Mouse (Mus musculus): Measurements from ENCODE around the gene Ccdc152. TPM values are rescaled to one million over a fixed set of nuclear protein-coding genes. Genes with fewer than 3 reads are reported as not detected.

Gene Ccdc152
- polyA plus RNA-seq, 1 experiment from 2014 or later = not detected

DNA sequence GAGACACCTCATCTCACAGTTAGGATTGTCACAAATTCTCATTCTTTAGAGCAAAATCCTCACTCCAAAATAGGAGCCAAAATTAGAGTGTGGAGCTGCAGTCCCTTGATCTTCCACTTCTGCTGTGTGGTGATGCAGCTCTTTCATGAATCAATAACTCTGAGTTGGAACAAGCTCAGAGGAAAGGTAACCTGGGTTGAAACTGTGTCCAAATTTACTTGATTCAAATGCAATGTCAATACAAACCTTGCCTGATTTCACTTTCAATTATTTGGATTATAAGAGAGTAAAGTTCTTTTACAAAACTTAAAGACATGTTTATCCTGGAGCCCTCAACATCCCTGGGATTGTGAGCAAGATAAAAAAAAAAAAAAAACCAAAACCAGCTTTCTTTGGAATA is 19.7 kb upstream of the Ccdc152 start:
- no peaks in the 10 kb centered on the region for H3K4me1 ChIP-seq (ENCODE audit: control insufficient read depth, insufficient read depth, low read length)
- no peaks in the 10 kb centered on the region for H3K27me3 ChIP-seq (ENCODE audit: control insufficient read depth, insufficient read depth, low read length)
- no peaks in the 10 kb centered on the region for H3K9me3 ChIP-seq (ENCODE audit: control insufficient read depth, low read length)
- no peak overlapping the region for H3K4me3 ChIP-seq (ENCODE audit: low read depth, low read length)
- H3K27ac ChIP-seq (ENCODE audit: low read depth, low read length) = no peak overlapping the region
- no peak overlapping the region for H3K4me2 ChIP-seq (ENCODE audit: low read depth)
- H3K36me3 ChIP-seq (ENCODE audit: control insufficient read depth, insufficient read depth, low read length) = no peaks in the 10 kb centered on the region
- no peak overlapping the region for H3K9ac ChIP-seq (ENCODE audit: low read length)
- DNase-seq (ENCODE audit: low spot score) (no peak), ATAC-seq (ENCODE audit: insufficient read depth, low FRiP score, low TSS enrichment) (no peak)

DNA sequence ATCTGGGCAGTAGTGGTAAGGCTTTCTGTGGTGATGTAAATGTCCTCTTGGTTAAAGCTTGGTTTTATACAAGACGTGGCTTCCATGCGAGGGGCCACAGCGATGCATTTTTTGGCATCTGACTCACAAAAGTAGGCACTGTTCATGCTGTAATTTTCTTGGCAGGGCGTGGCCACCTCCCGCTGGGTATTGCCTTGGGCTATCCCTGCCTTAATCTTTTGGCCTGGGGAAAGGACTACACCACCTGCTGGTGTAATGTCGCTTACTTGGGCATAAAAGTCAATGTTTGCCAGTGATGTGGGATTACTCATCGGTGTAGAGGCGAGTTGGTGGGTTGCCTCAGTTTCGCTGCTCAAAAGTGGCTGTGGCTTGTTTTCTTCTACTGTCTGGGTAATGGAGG is 16.6 kb upstream of the Ccdc152 start:
- Histone ChIP-seq H3K4me2 (ENCODE audit: low read depth) (no peak overlapping the region), H3K27me3 (ENCODE audit: control insufficient read depth, insufficient read depth, low read length) (no peaks in the 10 kb centered on the region), H3K9me3 (ENCODE audit: control insufficient read depth, low read length) (no peaks in the 10 kb centered on the region), H3K4me1 (ENCODE audit: control insufficient read depth, insufficient read depth, low read length) (no peaks in the 10 kb centered on the region), H3K9ac (ENCODE audit: low read length) (no peak overlapping the region), H3K27ac (ENCODE audit: low read depth, low read length) (no peak overlapping the region), H3K4me3 (ENCODE audit: low read depth, low read length) (no peak overlapping the region), H3K36me3 (ENCODE audit: control insufficient read depth, insufficient read depth, low read length) (no peaks in the 10 kb centered on the region)
- DNase-seq (ENCODE audit: low spot score) = no peak
- WGBS = 85% methylated on average over 9 of the region's 9 CpGs
- ATAC-seq (ENCODE audit: insufficient read depth, low FRiP score, low TSS enrichment) = no peak

DNA sequence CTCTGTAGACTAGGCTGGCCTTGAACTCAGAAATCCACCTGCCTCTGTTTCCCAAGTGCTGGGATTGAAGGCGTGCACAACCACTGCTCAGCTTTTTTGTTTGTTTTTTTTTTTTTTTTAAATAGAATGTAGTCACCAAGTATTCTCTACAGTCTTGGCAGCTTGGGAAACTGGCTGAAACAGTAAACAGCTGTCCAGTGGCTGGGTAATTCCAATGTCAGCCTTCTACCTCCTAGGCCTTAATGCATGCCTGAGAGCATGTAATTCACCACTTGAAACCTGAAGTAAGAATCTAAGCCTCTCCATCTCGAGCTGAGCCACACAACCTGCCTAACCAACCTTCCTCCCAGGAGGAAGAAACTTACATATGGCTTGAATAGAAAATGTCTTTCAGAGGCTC is 13.3 kb upstream of the Ccdc152 start:
- DNase-seq (ENCODE audit: low spot score) (no peak), ATAC-seq (ENCODE audit: insufficient read depth, low FRiP score, low TSS enrichment) (no peak)
- Histone ChIP-seq H3K27ac (ENCODE audit: low read depth, low read length) (no peak overlapping the region), H3K9me3 (ENCODE audit: control insufficient read depth, low read length) (no peaks in the 10 kb centered on the region), H3K36me3 (ENCODE audit: control insufficient read depth, insufficient read depth, low read length) (no peaks in the 10 kb centered on the region), H3K4me2 (ENCODE audit: low read depth) (no peak overlapping the region), H3K4me3 (ENCODE audit: low read depth, low read length) (no peak overlapping the region), H3K9ac (ENCODE audit: low read length) (no peak overlapping the region), H3K4me1 (ENCODE audit: control insufficient read depth, insufficient read depth, low read length) (no peaks in the 10 kb centered on the region), H3K27me3 (ENCODE audit: control insufficient read depth, insufficient read depth, low read length) (no peaks in the 10 kb centered on the region)
- WGBS = 83% methylated on average over 2 of the region's 2 CpGs

DNA sequence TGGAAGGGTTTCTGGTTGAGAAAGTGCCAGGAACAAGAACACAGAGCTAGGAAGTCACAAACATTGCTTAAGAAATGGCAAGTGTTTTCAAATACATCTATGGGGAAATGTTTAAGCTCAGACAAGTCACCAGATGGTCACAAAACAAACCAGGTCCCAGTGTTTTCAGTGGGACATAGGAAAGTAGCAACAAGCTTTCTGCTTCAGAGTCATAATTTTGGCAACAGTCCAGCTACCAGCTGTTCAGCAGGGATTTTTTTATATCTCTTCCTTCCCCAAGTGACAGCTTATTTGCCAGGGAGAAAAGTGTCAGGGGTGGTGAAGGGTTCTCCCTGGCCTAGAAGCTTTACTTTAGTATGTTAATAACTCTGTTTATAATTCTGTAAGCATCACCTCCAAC is 9.6 kb upstream of the Ccdc152 start:
- DNase-seq (ENCODE audit: low spot score) = no peak

DNA sequence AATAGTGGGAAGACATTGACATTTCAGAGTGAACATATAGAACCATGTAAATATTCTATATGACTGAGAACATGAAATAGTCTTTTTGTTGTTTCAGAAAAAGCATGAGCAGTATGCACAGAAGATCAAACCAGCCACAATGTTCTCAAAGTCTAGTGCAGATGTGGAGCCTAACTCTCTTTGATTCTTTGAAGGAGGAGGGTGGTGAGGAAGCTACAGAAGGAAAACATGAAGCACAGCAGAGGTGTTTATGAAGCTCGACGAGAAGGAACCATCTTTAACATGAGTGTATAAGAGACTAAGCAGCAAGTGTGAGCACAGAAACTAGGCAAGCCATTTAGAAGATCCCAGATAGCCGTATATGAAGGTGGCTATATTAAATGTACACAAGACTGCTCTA is 6.5 kb upstream of the Ccdc152 start:
- Histone ChIP-seq H3K27me3 (ENCODE audit: control insufficient read depth, insufficient read depth, low read length) (no peaks in the 10 kb centered on the region), H3K36me3 (ENCODE audit: control insufficient read depth, insufficient read depth, low read length) (no peaks in the 10 kb centered on the region), H3K4me3 (ENCODE audit: low read depth, low read length) (no peak overlapping the region), H3K9ac (ENCODE audit: low read length) (no peak overlapping the region), H3K27ac (ENCODE audit: low read depth, low read length) (no peak overlapping the region), H3K4me1 (ENCODE audit: control insufficient read depth, insufficient read depth, low read length) (no peaks in the 10 kb centered on the region), H3K4me2 (ENCODE audit: low read depth) (no peak overlapping the region), H3K9me3 (ENCODE audit: control insufficient read depth, low read length) (no peaks in the 10 kb centered on the region)
- WGBS = 90% methylated on average over 3 of the region's 3 CpGs
- DNase-seq (ENCODE audit: low spot score) (no peak), ATAC-seq (ENCODE audit: insufficient read depth, low FRiP score, low TSS enrichment) (no peak)

More for the DNA sequence above, 9.6 kb upstream of the Ccdc152 start:
- Histone ChIP-seq H3K27me3 (ENCODE audit: control insufficient read depth, insufficient read depth, low read length) (no peaks in the 10 kb centered on the region), H3K9me3 (ENCODE audit: control insufficient read depth, low read length) (no peaks in the 10 kb centered on the region), H3K4me1 (ENCODE audit: control insufficient read depth, insufficient read depth, low read length) (no peaks in the 10 kb centered on the region), H3K4me2 (ENCODE audit: low read depth) (no peak overlapping the region), H3K27ac (ENCODE audit: low read depth, low read length) (no peak overlapping the region), H3K36me3 (ENCODE audit: control insufficient read depth, insufficient read depth, low read length) (no peaks in the 10 kb centered on the region), H3K4me3 (ENCODE audit: low read depth, low read length) (no peak overlapping the region), H3K9ac (ENCODE audit: low read length) (no peak overlapping the region)
- no peak for ATAC-seq (ENCODE audit: insufficient read depth, low FRiP score, low TSS enrichment)

DNA sequence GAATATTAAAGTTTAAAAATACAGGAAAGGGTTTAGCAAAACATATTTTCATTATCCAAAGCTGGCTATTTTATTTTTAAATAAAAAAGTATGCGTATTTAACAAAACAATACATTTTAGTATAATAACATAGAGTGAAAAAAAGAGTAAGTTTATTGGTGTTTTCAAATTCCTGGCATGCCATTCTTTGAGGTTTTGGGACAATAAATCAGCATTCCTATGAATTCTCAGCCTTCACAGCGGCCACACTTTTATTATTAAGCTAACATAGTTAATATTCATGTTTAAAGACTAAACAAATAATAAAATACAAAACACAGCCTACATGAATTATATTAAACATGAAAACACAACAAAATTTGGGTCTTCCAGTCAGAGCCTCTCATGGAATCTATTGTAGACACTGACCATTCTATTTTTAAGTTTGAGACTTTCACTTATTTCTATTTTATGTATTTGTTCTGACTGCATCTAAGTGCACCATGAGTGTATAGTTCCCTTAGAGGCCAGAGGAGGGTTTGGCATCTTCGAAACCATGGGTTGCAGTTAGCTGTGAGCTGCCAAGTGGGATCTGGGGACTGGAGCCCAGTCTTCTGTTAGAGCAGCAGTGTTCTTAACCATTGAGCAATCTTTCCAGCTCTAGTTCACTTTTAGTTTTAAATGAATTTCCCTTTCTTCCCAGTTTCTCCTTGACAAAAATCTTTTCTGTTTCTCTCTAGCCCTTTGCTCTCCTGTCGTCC is 2.8 kb downstream of the Ccdc152 start:
- H3K27ac ChIP-seq (ENCODE audit: low read depth, low read length) = no peak overlapping the region
- no peak for DNase-seq (ENCODE audit: low spot score)
- no peaks in the 10 kb centered on the region for H3K27me3 ChIP-seq (ENCODE audit: control insufficient read depth, insufficient read depth, low read length)
- H3K36me3 ChIP-seq (ENCODE audit: control insufficient read depth, insufficient read depth, low read length) = no peaks in the 10 kb centered on the region
- H3K4me2 ChIP-seq (ENCODE audit: low read depth) = no peak overlapping the region
- no peak for ATAC-seq (ENCODE audit: insufficient read depth, low FRiP score, low TSS enrichment)
- no peak overlapping the region for H3K4me3 ChIP-seq (ENCODE audit: low read depth, low read length)
- 83% methylated on average over 4 of the region's 4 CpGs for WGBS
- no peaks in the 10 kb centered on the region for H3K4me1 ChIP-seq (ENCODE audit: control insufficient read depth, insufficient read depth, low read length)
- no peak overlapping the region for H3K9ac ChIP-seq (ENCODE audit: low read length)
- H3K9me3 ChIP-seq (ENCODE audit: control insufficient read depth, low read length) = no peaks in the 10 kb centered on the region

DNA sequence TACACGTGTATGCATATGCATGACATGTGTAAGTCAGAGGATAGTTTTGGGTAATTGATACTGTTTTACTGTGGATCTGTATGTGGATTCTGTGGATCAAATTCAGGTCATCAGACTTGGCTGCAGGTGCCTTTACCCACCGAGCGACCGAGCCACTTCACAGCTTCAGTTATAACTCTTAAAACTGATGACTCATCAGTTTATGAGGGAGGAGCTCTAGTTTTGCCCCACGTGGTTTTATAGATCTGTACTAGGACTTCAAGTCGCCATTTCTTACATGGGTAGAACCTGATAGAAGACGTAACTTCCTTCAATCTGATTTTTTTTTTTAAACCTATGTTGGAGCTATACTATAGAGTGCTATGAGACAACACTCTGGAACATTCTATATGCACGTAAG is 5.7 kb downstream of the Ccdc152 start:
- Histone ChIP-seq H3K9ac (ENCODE audit: low read length) (no peak overlapping the region), H3K4me3 (ENCODE audit: low read depth, low read length) (no peak overlapping the region), H3K4me2 (ENCODE audit: low read depth) (no peak overlapping the region), H3K4me1 (ENCODE audit: control insufficient read depth, insufficient read depth, low read length) (no peaks in the 10 kb centered on the region), H3K27ac (ENCODE audit: low read depth, low read length) (no peak overlapping the region), H3K36me3 (ENCODE audit: control insufficient read depth, insufficient read depth, low read length) (no peaks in the 10 kb centered on the region), H3K27me3 (ENCODE audit: control insufficient read depth, insufficient read depth, low read length) (no peaks in the 10 kb centered on the region), H3K9me3 (ENCODE audit: control insufficient read depth, low read length) (no peaks in the 10 kb centered on the region)
- ATAC-seq (ENCODE audit: insufficient read depth, low FRiP score, low TSS enrichment) (no peak), DNase-seq (ENCODE audit: low spot score) (no peak)
- WGBS = 90% methylated on average over 8 of the region's 8 CpGs

DNA sequence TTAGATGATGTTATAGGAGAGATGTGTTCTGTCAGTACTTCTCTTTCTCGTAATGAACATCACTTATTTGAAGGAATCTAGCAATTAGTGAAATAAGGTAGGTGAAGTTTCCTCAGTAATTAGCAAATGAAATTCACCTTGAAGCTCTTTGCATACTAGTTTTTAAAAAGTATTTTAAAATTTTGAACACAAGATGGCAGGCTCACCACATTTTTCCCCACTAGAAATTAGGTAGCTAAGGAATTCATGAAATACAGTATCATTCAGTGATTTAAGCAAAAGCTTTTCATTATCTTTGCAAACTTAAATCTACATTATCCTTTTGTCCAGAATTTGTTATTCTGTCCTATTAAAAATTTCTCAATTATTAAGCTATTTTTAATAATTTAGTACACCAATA is 7.3 kb downstream of the Ccdc152 start:
- Histone ChIP-seq H3K27me3 (ENCODE audit: control insufficient read depth, insufficient read depth, low read length) (no peaks in the 10 kb centered on the region), H3K36me3 (ENCODE audit: control insufficient read depth, insufficient read depth, low read length) (no peaks in the 10 kb centered on the region), H3K9me3 (ENCODE audit: control insufficient read depth, low read length) (no peaks in the 10 kb centered on the region), H3K9ac (ENCODE audit: low read length) (no peak overlapping the region), H3K4me3 (ENCODE audit: low read depth, low read length) (no peak overlapping the region), H3K27ac (ENCODE audit: low read depth, low read length) (no peak overlapping the region), H3K4me2 (ENCODE audit: low read depth) (no peak overlapping the region), H3K4me1 (ENCODE audit: control insufficient read depth, insufficient read depth, low read length) (no peaks in the 10 kb centered on the region)
- DNase-seq (ENCODE audit: low spot score) (no peak), ATAC-seq (ENCODE audit: insufficient read depth, low FRiP score, low TSS enrichment) (no peak)
- WGBS = 88% methylated on average over 1 of the region's 1 CpGs

DNA sequence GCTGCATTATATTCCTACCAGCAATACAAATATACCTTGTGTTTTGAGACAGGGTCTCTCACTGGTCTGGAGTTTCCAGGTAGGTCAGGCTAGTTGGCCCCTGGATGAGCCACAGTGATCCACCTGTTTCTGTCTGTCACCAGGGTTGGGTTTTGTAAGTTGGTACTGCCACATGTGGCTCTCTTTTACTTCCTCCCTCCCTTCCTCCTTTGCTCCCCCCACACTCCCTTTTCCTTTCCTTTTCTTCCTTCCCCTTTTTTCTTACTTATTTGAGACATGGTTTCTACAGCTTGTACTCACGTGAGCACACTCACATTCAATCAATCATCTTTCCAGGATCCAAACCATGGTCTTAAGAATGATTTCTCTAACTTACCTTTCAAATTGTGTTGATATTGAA is 9.8 kb downstream of the Ccdc152 start:
- H3K9ac ChIP-seq (ENCODE audit: low read length) = no peak overlapping the region
- H3K4me1 ChIP-seq (ENCODE audit: control insufficient read depth, insufficient read depth, low read length) = no peaks in the 10 kb centered on the region
- no peak overlapping the region for H3K4me2 ChIP-seq (ENCODE audit: low read depth)
- no peak overlapping the region for H3K4me3 ChIP-seq (ENCODE audit: low read depth, low read length)
- 71% methylated on average over 1 of the region's 1 CpGs for WGBS
- no peak for ATAC-seq (ENCODE audit: insufficient read depth, low FRiP score, low TSS enrichment)
- H3K9me3 ChIP-seq (ENCODE audit: control insufficient read depth, low read length) = no peaks in the 10 kb centered on the region
- no peak overlapping the region for H3K27ac ChIP-seq (ENCODE audit: low read depth, low read length)
- no peak for DNase-seq (ENCODE audit: low spot score)
- H3K36me3 ChIP-seq (ENCODE audit: control insufficient read depth, insufficient read depth, low read length) = no peaks in the 10 kb centered on the region
- H3K27me3 ChIP-seq (ENCODE audit: control insufficient read depth, insufficient read depth, low read length) = no peaks in the 10 kb centered on the region
